Mouse (Mus musculus): ENCODE results near the gene Farsb. TPM values are rescaled to one million over a fixed set of nuclear protein-coding genes. Genes with fewer than 3 reads are reported as not detected.
A peak's percentile ranks its signal among the peaks of the same experiment; 100 is the strongest.

Gene Farsb
- polyA plus RNA-seq, 1 experiment: 36.0 TPM

- no peak for DNase-seq (ENCODE audit: low spot score)
These were observed 68.4 kb downstream of the Farsb start for GRCm38 (mm10) chr1:78420271-78420670.

GRCm38 (mm10) chr1:78419593-78419992 lies 69.1 kb downstream of the Farsb start:
- peak; percentile 38 for DNase-seq (ENCODE audit: low spot score)

- DNase-seq (ENCODE audit: low spot score): no peak
These were observed 71.4 kb downstream of the Farsb start for GRCm38 (mm10) chr1:78417154-78417911.

GRCm38 (mm10) chr1:78414421-78414820 lies 74.3 kb downstream of the Farsb start:
- no peak for DNase-seq (ENCODE audit: low spot score)

- DNase-seq (ENCODE audit: low spot score): no peak
These were observed 76.0 kb downstream of the Farsb start for GRCm38 (mm10) chr1:78412668-78413067.

GRCm38 (mm10) chr1:78409396-78409795 lies 79.3 kb downstream of the Farsb start:
- DNase-seq (ENCODE audit: low spot score): no peak

GRCm38 (mm10) chr1:78401413-78401812 lies 87.3 kb downstream of the Farsb start:
- DNase-seq (ENCODE audit: low spot score): no peak

- no peak for DNase-seq (ENCODE audit: low spot score)
These were observed 88.9 kb downstream of the Farsb start for GRCm38 (mm10) chr1:78399755-78400154.

GRCm38 (mm10) chr1:78396320-78396913 lies 92.3 kb downstream of the Farsb start:
- DNase-seq (ENCODE audit: low spot score): no peak

- no peak for DNase-seq (ENCODE audit: low spot score)
These were observed 93.0 kb downstream of the Farsb start for GRCm38 (mm10) chr1:78395737-78396136.

- DNase-seq (ENCODE audit: low spot score): no peak
These were observed 93.4 kb downstream of the Farsb start for GRCm38 (mm10) chr1:78395191-78395735.

GRCm38 (mm10) chr1:78388848-78389247 lies 99.8 kb downstream of the Farsb start:
- DNase-seq (ENCODE audit: low spot score): no peak

- no peak for DNase-seq (ENCODE audit: low spot score)
These were observed 100.8 kb downstream of the Farsb start for GRCm38 (mm10) chr1:78387854-78388253.

GRCm38 (mm10) chr1:78380950-78381349 lies 107.7 kb downstream of the Farsb start:
- no peak for DNase-seq (ENCODE audit: low spot score)

- DNase-seq (ENCODE audit: low spot score): no peak
These were observed 113.6 kb downstream of the Farsb start for GRCm38 (mm10) chr1:78375058-78375457.

GRCm38 (mm10) chr1:78373836-78374235 lies 114.9 kb downstream of the Farsb start:
- DNase-seq (ENCODE audit: low spot score): no peak

GRCm38 (mm10) chr1:78372316-78372715 lies 116.4 kb downstream of the Farsb start:
- DNase-seq (ENCODE audit: low spot score): no peak

- DNase-seq (ENCODE audit: low spot score): no peak
These were observed 117.0 kb downstream of the Farsb start for GRCm38 (mm10) chr1:78371569-78372236.

GRCm38 (mm10) chr1:78370121-78370520 lies 118.6 kb downstream of the Farsb start:
- no peak for DNase-seq (ENCODE audit: low spot score)

Data from urinary bladder, adult 2 months (tissue).